Mouse (Mus musculus): ENCODE measurements around the gene Olfr402. TPM values are rescaled to one million over a fixed set of nuclear protein-coding genes. Genes with fewer than 3 reads are reported as not detected.
"Not testable (repeated sequence)": the region's sequence is repeated elsewhere in the genome, so short reads cannot be mapped to it uniquely, and the experiment has no call there.

Olfr402 gene
- total RNA-seq (2021), result not detected
- long read RNA-seq, experiment 1, result 0 reads
- long read RNA-seq, experiment 2, result 0 reads

- no peak for DNase-seq (ENCODE audit: low spot score in 2 of 2)
These were observed at the start of gene Olfr402 for GRCm38 (mm10) chr11:74153229-74153628. Gene Olfr402, plus strand, starts transcription at chr11:74153529.

GRCm38 (mm10) chr11:74105066-74105465 is 48.3 kb upstream of the Olfr402 start:
- no peak for DNase-seq (ENCODE audit: low spot score in 2 of 2)

GRCm38 (mm10) chr11:74113412-74113811 is 39.9 kb upstream of the Olfr402 start, which contains the start of gene Olfr401:
Gene Olfr401, plus strand, starts transcription at chr11:74113712.
- no peak for DNase-seq (ENCODE audit: low spot score in 2 of 2)

GRCm38 (mm10) chr11:74140001-74140400 is 13.3 kb upstream of the Olfr402 start:
- not testable (repeated sequence) for DNase-seq (ENCODE audit: low spot score in 2 of 2)

GRCm38 (mm10) chr11:74145866-74146265 is 7.5 kb upstream of the Olfr402 start:
- DNase-seq (ENCODE audit: low spot score in 2 of 2), result no peak

GRCm38 (mm10) chr11:74168771-74169170 is 15.4 kb downstream of the Olfr402 start:
- no peak for DNase-seq (ENCODE audit: low spot score in 2 of 2)

GRCm38 (mm10) chr11:74183168-74183567 is 29.8 kb downstream of the Olfr402 start:
- no peak for DNase-seq (ENCODE audit: low spot score in 2 of 2)

GRCm38 (mm10) chr11:74183745-74184144 is 30.4 kb downstream of the Olfr402 start:
- no peak for DNase-seq (ENCODE audit: low spot score in 2 of 2)

GRCm38 (mm10) chr11:74185949-74186348 is 32.6 kb downstream of the Olfr402 start, which contains the start of gene Olfr403:
Gene Olfr403, plus strand, starts transcription at chr11:74186249.
- no peak for DNase-seq (ENCODE audit: low spot score in 2 of 2)

Other genes starting within 250 kb of the Olfr402 start
- gene Olfr395, start 244.2 kb upstream of the Olfr402 start, total RNA-seq (2021), result not detected
- gene Olfr23, start 216.9 kb upstream of the Olfr402 start, total RNA-seq (2021), result not detected
- not detected for gene Olfr397, start 192.7 kb upstream of the Olfr402 start, total RNA-seq (2021)
- gene Olfr398, start 163.1 kb upstream of the Olfr402 start, total RNA-seq (2021), result not detected
- not detected for gene Olfr139, start 97.0 kb upstream of the Olfr402 start, total RNA-seq (2021)
- not detected for gene Olfr399, start 96.9 kb upstream of the Olfr402 start, total RNA-seq (2021)
- gene Zfp616, start 83.6 kb upstream of the Olfr402 start, total RNA-seq (2021), result not detected
- gene Olfr401, start 39.8 kb upstream of the Olfr402 start, total RNA-seq (2021), result not detected
- not detected for gene Olfr403, start 32.7 kb downstream of the Olfr402 start, total RNA-seq (2021)
- not detected for gene Olfr43, start 57.9 kb downstream of the Olfr402 start, total RNA-seq (2021)
- gene Olfr406, start 106.3 kb downstream of the Olfr402 start, total RNA-seq (2021), result not detected
- gene Olfr59, start 130.2 kb downstream of the Olfr402 start, total RNA-seq (2021), result not detected
- gene Olfr410, start 184.5 kb downstream of the Olfr402 start, total RNA-seq (2021), result not detected
- gene Olfr411, start 199.1 kb downstream of the Olfr402 start, total RNA-seq (2021), result not detected
- not detected for gene Olfr412, start 208.5 kb downstream of the Olfr402 start, total RNA-seq (2021)

All from adrenal gland, adult 18-20 months (tissue).